Mouse (Mus musculus) 3T3-L1 (cell line): ENCODE measurements around the gene Cdkn3.
"Not testable (repeated sequence)": the region's sequence is repeated elsewhere in the genome, so short reads cannot be mapped to it uniquely, and the experiment has no call there.

Experiments
- DNase-seq: peaks from one replicate; pipeline ENCODE4 v3.0.0-alpha.2; 2015; ENCODE audit warnings: low read depth, low spot score

The Cdkn3 gene

GRCm38 (mm10) chr14:46760355-46761029 is at the start of gene Cdkn3:
Gene Cdkn3, plus strand, starts transcription at chr14:46760541.
- peak; percentile 88 for DNase-seq

GRCm38 (mm10) chr14:46718483-46718922 is 41.8 kb upstream of the Cdkn3 start:
- DNase-seq = no peak

- DNase-seq = peak; percentile 46
Measured at GRCm38 (mm10) chr14:46722031-46722430, 38.3 kb upstream of the Cdkn3 start.

GRCm38 (mm10) chr14:46723828-46724227 is 36.5 kb upstream of the Cdkn3 start:
- DNase-seq = peak; percentile 75

GRCm38 (mm10) chr14:46724941-46725340 is 35.4 kb upstream of the Cdkn3 start:
- no peak for DNase-seq

GRCm38 (mm10) chr14:46725743-46726142 is 34.6 kb upstream of the Cdkn3 start:
- DNase-seq = no peak

- no peak for DNase-seq
Measured at GRCm38 (mm10) chr14:46734262-46734661, 26.1 kb upstream of the Cdkn3 start.

- no peak for DNase-seq
Measured at GRCm38 (mm10) chr14:46734761-46735455, 25.4 kb upstream of the Cdkn3 start.

GRCm38 (mm10) chr14:46736366-46736765 is 24.0 kb upstream of the Cdkn3 start:
- no peak for DNase-seq

- DNase-seq = not testable (repeated sequence)
Measured at GRCm38 (mm10) chr14:46737346-46737745, 23.0 kb upstream of the Cdkn3 start.

GRCm38 (mm10) chr14:46742674-46743073 is 17.7 kb upstream of the Cdkn3 start:
- no peak for DNase-seq

GRCm38 (mm10) chr14:46745413-46745812 is 14.9 kb upstream of the Cdkn3 start:
- no peak for DNase-seq

- DNase-seq = not testable (repeated sequence)
Measured at GRCm38 (mm10) chr14:46754371-46754770, 6.0 kb upstream of the Cdkn3 start.

- DNase-seq = no peak
Measured at GRCm38 (mm10) chr14:46755851-46756250, 4.5 kb upstream of the Cdkn3 start.

GRCm38 (mm10) chr14:46757736-46758135 is 2.6 kb upstream of the Cdkn3 start:
- DNase-seq = no peak

- no peak for DNase-seq
Measured at GRCm38 (mm10) chr14:46759970-46760354, 379 bp upstream of the Cdkn3 start.

GRCm38 (mm10) chr14:46761186-46761585 is 845 bp downstream of the Cdkn3 start:
- DNase-seq = peak; percentile 6

- no peak for DNase-seq
Measured at GRCm38 (mm10) chr14:46767116-46767515, 6.8 kb downstream of the Cdkn3 start.

- no peak for DNase-seq
Measured at GRCm38 (mm10) chr14:46770036-46770435, 9.7 kb downstream of the Cdkn3 start.

GRCm38 (mm10) chr14:46778756-46779155 is 18.4 kb downstream of the Cdkn3 start:
- no peak for DNase-seq

- no peak for DNase-seq
Measured at GRCm38 (mm10) chr14:46779217-46779616, 18.9 kb downstream of the Cdkn3 start.

GRCm38 (mm10) chr14:46781086-46781485 is 20.7 kb downstream of the Cdkn3 start:
- DNase-seq = no peak

GRCm38 (mm10) chr14:46782187-46782828 is 22.0 kb downstream of the Cdkn3 start:
- DNase-seq = no peak
